Mouse (Mus musculus) granulocyte monocyte progenitor cell, adult 5-6 weeks (primary cell): ENCODE data around the gene Zbtb45. TPM values are rescaled to one million over a fixed set of nuclear protein-coding genes. Genes with fewer than 3 reads are reported as not detected.
A peak's percentile ranks its signal among the peaks of the same experiment; 100 is the strongest.

Experiments
- ATAC-seq: replicated peaks from 2 replicates; pipeline ENCODE4 v1.8.0; 2016; ENCODE audit warnings: mild to moderate bottlenecking, moderate TSS enrichment, inconsistent platforms; ENCODE audit not compliant: poor library complexity, severe bottlenecking
- total RNA-seq, 2 experiments: library from RNA; stranded (forward) in 1 of 2; stranded (reverse) in 1 of 2; fragments of 200-712, 200-1000 nt in 1 of 2; fragments of >200 nt in 1 of 2; fragmentation: Nextera tagmentation in 1 of 2; gene quantifications; 2 replicates each; pipeline ENCODE4 v1.2.3; 2014 to 2017

The Zbtb45 gene
- total RNA-seq, 2 experiments from 2014 or later: 4.9 to 8.5 TPM

DNA sequence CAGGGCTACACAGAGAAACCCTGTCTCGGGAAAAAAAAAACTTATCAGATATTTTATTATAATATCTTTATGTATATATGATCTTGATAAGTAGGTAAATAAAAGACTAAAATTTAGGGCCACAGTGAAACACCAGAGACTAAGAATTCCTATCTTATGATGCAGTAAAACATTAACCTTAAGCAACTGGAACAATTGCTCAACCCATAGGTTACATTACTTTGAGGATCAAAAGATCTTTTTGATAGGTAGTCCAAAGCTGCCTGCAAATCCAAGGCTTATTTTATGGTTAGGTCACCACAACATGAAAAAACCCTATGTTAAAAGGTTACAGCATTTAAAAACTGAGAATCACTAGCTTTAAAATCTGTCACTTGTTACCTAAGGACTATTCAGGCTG is 8.2 kb downstream of the Zbtb45 start:
- no peak for ATAC-seq

DNA sequence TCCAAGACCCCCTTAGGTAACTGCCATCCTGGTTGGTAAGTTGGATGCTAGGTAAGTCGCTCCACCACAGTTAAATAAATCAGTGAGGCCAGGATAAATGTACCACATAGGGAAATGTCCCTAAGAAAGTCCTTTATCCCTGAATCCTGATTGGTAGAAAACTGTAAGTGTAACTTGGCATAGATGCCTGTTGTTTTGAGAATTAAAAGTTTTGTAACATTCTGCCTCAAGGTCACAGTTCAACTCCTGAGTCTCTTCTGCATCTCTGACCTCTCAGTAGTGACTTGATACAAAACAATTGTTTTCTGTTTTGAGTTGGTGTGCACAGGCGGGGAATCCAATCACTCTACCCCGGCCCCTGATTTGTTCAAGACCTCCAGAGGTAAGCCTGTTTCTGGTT is 11.0 kb downstream of the Zbtb45 start, which contains the start of gene Trim28:
TSS of gene Trim28 (plus strand) at position 264 of the 400 bp plus-strand sequence.
- ATAC-seq: no peak

DNA sequence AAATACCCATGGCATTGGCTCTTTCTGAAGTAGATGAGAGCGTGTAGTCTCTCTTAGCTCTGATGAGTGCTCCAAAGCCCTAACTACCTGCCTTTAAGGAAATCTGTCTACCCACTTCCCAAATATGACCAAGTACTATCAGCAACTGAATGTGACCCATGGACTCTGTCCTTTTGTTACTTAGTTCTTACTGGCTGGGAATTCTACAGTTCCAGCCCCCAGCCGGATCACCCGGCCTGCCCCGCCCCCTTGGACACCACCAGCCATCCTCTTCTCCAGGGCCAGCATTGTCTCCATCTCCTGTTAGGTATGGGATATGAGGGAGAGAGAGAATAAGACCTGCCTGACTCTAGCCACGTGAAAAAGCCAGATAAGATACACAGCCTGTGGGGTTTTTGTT is 11.8 kb downstream of the Zbtb45 start, which contains the start of gene Slc27a5:
TSS of gene Slc27a5 (minus strand) at position 140 of the 400 bp plus-strand sequence.
- no peak for ATAC-seq

- ATAC-seq: no peak
Observed at GRCm38 (mm10) chr7:12997230-12997629, 12.6 kb downstream of the Zbtb45 start.

- ATAC-seq: no peak
Observed at GRCm38 (mm10) chr7:12995862-12996261, 14.0 kb downstream of the Zbtb45 start.

DNA sequence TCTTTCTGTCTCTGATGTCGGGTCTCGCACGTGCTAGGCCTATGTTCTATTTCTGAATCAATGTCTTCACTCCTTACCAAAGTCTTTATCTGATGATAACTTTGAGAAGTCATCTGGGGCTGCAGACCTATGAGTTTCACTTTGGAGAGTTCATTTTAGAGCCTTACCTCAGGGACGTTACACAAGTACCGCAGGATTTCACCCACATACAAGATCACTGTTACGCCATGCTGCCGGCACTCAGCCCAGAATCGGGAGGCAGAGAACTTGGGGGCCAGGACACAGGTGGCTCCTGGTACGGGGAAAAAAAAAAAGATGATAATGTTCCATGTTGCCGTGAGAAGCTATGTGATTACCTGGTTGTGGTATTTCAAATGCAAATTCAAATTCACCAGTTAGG is 16.7 kb downstream of the Zbtb45 start:
- ATAC-seq: no peak

- ATAC-seq: peak; percentile 60
Observed at GRCm38 (mm10) chr7:12992222-12992621, 17.6 kb downstream of the Zbtb45 start.

DNA sequence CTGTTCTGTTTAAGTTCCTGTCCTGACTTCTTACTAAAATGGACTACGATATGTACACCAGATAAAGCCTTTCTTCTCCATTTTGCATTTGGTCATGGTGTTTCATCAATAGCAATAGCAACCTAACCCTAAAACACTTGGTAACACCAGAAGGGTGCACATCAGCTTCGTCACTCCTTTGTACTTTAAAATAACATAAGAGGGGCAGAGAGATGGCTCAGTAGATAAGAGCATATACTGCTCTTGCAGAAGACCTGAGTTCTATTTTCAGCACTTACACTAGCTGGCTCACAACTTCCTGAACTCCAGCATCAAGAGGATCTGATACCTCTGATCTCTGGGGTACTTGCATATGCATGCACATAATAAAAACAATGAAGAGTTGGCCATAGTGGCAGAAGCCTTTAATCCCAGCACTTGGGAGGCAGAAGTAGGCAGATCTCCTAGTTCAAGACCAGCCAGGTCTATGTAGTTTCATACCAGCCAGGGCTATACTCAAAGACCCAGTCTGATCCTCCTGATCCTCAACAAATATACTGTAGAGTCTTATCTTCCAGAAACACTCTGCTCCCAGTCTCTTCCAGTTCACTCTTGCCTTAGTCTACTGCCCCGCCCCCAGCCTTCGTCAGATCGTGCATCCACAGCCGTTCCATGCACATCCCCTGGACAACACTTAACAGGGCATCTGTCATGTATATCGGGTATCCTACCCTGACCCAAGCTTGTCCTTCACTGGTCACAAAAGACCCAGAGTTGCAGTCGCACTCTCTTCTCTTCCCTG is 22.2 kb downstream of the Zbtb45 start:
- peak; percentile 45; the same call in 1 of the 2 replicates for ATAC-seq

DNA sequence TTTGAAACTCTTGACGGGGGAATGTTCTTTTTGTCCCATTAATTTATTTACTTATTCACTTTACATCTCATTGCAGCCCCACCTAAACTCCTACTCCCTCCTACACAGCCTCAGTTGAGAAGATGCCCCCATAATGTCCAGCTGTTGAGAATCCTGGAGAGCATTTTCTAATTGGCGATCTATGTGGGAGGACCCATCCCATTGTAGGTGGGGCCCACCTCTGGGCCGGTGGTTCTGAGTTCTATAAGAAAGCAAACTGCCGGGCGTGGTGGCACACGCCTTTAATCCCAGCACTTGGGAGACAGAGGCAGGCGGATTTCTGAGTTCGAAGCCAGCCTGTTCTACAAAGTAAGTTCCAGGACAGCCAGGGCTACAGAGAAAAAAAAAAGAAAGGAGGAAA is 22.9 kb downstream of the Zbtb45 start:
- ATAC-seq: no peak

- ATAC-seq: no peak
Observed at GRCm38 (mm10) chr7:12985724-12986123, 24.1 kb downstream of the Zbtb45 start.

- no peak for ATAC-seq
Observed at GRCm38 (mm10) chr7:12980291-12980690, 29.5 kb downstream of the Zbtb45 start.

DNA sequence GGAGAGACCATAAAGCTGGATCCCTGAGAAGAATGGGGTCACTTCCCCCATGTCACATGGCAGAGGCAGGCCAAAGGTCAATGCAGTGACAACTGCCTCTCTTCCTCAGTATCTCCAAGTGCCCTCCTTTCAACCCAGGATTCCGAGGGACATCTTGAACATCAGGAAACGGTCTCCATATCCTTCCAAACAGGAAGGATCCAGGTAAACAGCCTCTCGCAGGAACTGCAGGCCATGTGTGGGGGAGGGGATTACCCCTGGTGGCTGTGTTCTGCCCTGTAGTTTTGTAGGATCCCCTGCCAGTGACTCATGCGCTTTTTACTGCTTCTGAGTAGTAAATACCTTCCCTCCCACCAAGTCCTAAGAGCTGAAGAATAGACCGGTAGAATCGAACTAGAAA is 30.1 kb downstream of the Zbtb45 start:
- ATAC-seq: no peak

DNA sequence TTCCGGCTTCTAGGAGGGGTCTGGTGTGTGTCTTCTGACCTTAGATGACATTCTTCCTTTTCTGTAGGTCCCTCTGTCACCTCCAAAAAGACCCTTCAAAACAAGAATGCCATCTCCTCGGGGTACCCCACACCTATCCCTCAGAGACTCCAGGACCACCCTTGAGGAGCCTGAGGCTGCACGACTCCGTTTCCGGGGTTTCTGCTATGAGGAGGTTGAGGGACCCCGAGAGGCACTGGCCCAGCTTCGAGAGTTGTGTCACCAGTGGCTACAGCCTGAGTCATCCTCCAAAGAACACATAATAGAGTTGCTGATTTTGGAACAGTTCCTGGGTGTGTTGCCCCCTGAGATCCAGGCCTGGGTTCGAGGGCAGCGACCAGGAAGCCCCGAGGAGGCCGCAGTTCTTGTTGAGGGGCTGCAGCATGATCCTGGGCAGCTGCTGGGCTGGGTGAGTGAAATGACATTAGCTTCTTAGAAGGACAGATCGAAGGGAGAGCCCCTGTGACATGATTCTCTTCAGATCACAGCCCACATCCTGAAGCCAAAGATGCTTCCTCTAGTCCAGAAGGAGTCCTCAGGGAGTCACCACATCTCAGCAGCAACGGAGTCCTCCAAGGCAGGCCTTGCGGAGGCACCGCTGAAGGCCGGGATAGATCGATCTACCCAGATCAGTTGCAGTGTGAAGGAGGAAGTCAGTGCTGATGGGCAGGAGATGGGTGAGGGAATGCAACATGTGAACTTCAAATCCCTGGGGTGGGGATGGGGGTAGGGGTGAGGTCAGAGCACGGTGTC is 30.7 kb downstream of the Zbtb45 start:
- no peak for ATAC-seq

DNA sequence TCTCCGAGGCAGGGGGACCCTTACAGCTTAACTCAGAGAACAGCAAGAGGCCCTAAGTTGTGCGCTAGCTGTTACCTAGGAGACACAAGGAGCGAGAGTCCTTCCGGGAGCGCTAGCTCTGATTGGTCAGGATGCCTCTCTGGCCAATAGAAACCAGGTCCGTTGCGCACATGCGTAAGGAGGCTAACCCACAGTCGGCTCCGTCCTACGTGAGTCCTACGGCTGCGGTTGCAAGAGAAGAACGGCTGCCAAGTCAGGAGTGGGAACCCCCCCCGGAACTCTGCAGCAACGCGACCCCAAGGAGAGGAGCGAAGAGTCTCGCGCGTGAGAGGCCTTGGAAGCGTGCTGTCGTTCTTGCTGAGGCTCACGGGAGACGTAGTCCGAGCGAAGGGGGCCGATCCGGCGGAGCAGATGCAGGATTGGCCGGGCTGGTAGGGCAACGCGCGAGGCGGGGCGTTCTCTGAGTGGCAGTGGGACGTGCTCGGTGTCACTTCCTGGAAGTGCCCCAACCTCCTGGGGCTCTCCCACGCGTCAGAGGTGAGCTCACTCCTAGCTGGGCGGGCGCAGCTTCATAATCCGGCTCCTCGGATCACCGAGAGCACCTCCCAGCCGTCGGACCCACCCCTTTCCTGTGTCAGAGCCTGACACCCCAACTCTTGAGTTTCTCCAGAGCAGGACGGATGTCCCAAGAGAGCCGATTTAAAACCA is 32.0 kb downstream of the Zbtb45 start, which contains the start of gene Zfp446:
TSS of gene Zfp446 (plus strand) at position 167 of the 708 bp plus-strand sequence.
- peak; percentile 92 for ATAC-seq

- no peak for ATAC-seq
Observed at GRCm38 (mm10) chr7:12970906-12971305, 38.9 kb downstream of the Zbtb45 start.

DNA sequence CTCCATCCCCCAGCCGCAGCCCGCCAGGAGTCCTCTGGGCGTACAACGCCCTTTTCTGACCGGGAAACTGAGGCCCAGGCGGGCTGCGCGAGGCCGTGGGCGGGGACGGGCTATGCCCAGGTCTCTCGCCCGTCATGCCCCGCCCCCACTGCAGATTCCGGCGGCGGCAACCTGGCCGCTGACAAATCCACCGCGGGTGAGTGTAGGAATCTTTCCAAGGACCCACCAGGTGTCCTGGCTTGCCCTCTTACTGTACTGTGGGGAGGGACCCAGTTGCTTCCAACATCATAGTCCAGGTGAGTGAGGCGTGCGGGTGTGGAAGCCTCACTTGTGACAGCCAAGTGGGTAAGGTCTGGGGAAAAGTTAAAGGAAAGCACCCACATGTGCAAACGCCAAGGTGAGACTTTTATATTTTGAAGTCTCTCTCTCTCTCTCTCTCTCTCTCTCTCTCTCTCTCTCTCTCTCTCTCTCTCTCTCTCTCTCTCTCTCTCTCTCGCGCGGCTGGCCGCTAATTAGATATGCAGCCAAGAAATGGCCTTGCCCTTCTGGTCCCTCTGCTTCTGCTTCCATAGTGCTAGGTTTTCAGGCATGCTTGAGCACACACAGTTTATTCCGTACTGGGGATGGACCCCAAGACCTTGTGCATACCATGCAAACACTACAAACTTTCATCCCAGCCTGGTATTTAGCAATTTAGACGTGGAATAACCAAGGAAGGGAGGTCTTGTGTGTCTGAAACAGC is 43.6 kb downstream of the Zbtb45 start:
- ATAC-seq: peak; percentile 37

DNA sequence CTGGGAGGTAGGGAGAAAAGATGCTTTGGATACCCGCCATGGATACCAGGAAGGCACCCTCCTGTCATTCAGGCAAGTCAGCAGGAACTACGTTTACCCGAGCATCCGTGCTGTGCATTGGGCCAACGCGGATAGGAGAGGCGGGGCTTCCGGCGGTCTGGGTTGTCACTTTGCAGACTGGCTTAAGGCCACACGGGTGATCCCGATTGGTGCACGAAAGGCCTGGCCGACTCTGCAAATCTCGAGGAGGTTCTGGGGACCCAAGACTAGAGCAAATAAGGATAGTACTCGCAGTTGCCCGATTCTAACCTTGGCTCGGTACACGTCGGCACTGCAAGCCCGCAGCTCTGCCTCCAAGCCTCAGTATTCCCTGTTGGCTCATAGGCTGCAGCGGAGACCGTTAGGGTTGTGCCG is 44.1 kb downstream of the Zbtb45 start, which contains the start of gene Zfp324:
TSS of gene Zfp324 (plus strand) at position 161 of the 414 bp plus-strand sequence.
- ATAC-seq: peak; percentile 83

DNA sequence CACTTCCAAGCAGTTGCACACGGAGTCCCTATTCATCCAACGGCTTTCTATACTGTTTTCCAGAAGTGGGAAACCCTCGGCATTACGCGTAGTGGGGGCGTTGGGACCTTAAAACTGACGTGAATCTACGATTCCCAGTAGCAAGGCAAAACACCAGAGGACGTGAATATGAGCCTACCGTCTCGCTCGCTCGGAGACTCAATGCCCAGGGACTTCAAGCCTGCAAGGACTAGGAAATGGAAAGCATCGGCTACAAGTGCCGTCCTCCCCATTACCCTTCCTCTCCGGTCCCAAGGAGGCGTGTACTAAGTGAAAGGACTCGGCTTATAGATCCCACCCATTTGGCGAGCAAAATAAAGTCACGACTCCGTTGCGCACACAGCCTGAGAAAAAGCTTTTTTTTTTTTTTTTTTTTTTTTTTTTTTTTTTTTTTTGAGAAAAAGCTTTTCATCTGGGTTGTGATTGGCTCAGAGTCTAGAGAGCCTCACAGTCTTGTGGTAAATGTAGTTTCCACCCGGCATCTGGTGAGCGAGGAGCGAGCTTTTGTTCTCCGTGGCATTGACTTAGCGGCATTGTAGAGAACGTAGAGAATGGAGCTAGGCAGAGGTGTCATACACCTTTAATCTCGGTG is 48.2 kb downstream of the Zbtb45 start:
- ATAC-seq: peak; percentile 62

DNA sequence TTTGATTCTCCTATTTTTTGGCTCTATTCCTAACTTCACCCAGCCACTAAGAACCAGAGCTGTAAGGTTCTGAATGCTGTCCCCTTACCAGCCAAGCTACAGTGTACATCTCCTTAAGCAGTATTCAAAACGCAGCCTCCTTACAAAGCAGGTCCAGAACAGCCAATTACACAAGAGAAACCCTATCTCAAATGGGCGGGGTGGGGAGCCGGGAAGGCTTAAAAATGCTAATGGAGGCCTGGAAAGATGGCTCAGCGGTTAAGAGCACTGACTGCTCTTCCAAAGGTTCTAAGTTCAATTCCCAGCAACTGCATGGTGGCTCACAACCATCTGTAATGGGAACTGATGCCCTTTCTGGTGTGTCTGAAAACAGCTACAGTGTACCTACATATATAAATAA is 50.1 kb downstream of the Zbtb45 start:
- ATAC-seq: no peak
